Mouse (Mus musculus): ENCODE measurements around the gene Abhd8. TPM values are rescaled to one million over a fixed set of nuclear protein-coding genes. Genes with fewer than 3 reads are reported as not detected.

Abhd8 gene
- total and polyA plus RNA-seq, 3 experiments = 6.0 to 33.2 (median 8.5) TPM

DNA sequence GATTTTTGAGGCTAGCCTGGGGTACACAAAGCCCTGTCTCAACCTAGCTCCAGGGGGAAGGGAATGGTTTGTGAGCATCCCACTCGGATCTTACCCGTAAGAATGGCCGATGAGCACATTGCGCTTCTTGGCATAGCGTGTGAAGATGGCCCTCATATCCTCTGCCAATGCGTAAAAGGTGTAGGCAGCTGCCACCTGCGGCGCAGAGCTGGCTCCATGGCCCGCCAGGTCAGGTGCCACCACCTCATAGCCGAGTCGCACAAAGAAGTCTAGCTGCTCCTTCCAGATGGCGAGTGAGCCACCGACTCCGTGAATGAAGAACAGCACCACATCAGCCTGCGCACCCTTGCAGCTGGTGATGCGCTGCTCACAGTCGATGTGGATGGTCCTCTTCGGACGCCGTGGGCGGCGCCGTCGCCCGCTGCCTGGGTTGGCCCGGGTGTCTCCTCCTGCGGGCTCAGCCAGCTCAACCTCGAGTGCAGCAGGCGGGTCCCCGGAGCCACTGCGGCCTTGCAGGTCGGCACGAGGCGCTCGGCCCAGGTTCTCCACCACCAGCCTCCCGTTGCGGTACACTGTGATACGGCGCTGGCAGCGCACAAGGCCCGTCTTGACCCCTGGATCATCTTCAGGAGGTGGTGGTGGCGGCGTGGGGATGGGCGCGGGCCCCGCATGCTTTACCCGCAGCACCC lies 2.2 kb downstream of the Abhd8 start:
- dilution Hi-C loops (cut with MboI; ENCODE audit: extremely low pct_ligation_motif_present, extremely low pct_unique_long_range_greater_than_20kb, low sequenced_read_pairs) (no loop called here), in situ Hi-C loops (cut with MboI; ENCODE audit: low pct_ligation_motif_present, low pct_unique_long_range_greater_than_20kb, low sequenced_read_pairs) (no loop called here)
- Histone ChIP-seq H3K4me2 (ENCODE audit: insufficient read depth, low read depth, poor library complexity, severe bottlenecking) (no peak overlapping the region), H3K9me3 (replicated peaks; ENCODE audit: low read length) (peaks cover 8% of the 10 kb centered on the region), H3K4me3 (replicated peaks in 1 of 3; ENCODE audit: low read depth in 2 of 3, low read length in 2 of 3, poor library complexity in 1 of 3) (no peak overlapping the region), H3K27ac (ENCODE audit: insufficient read depth, low read depth) (no peak overlapping the region), H3K4me1 (ENCODE audit: control insufficient read depth in 1 of 2, insufficient read depth in 2 of 2) (peaks cover 16 to 47% of the 10 kb centered on the region in 2 experiments), H3K9ac (ENCODE audit: insufficient read depth, low read depth) (no peak overlapping the region), H3K79me2 (replicated peaks; ENCODE audit: control insufficient read depth, extremely low read depth, insufficient read depth, poor library complexity, severe bottlenecking) (no peaks in the 10 kb centered on the region), H3K27me3 (replicated peaks) (no peaks in the 10 kb centered on the region), H3K36me3 (replicated peaks in 1 of 2; ENCODE audit: control insufficient read depth in 1 of 2, insufficient read depth in 1 of 2, low read length in 1 of 2) (peaks cover 14 to 37% of the 10 kb centered on the region in 2 experiments)
- no peak for DNase-seq (ENCODE audit: extremely low read depth)
- TF ChIP-seq TCF12 (IDR thresholded peaks at IDR 0.05; ENCODE audit: low read depth, low read length) (no peak), MXI1 (IDR thresholded peaks at IDR 0.05; ENCODE audit: low read depth, low read length) (no peak), IRF4 (IDR thresholded peaks at IDR 0.05; ENCODE audit: low read depth, low read length) (no peak), PAX5 (IDR thresholded peaks at IDR 0.05; ENCODE audit: low read length) (no peak), CHD1 (IDR thresholded peaks at IDR 0.05; ENCODE audit: low read depth, low read length) (no peak), MEF2A (IDR thresholded peaks at IDR 0.05; ENCODE audit: borderline replicate concordance, low read depth, low read length) (no peak), POLR2A (IDR thresholded peaks at IDR 0.05; ENCODE audit: low read depth, low read length) (no peak), HCFC1 (IDR thresholded peaks at IDR 0.05; ENCODE audit: low read depth, low read length) (no peak), RCOR1 (conservative IDR thresholded peaks at IDR 0.05; ENCODE audit: low read depth, low read length) (no peak), RAD21 (IDR thresholded peaks at IDR 0.05; ENCODE audit: low read depth, low read length) (no peak), SIN3A (IDR thresholded peaks at IDR 0.05; ENCODE audit: low read length) (no peak), NELFE (IDR thresholded peaks at IDR 0.05; ENCODE audit: low read depth, low read length) (no peak), USF2 (conservative IDR thresholded peaks at IDR 0.05; ENCODE audit: low read depth, low read length) (no peak), CTCF (conservative IDR thresholded peaks at IDR 0.05 in 1 of 2, IDR thresholded peaks at IDR 0.05 in 1 of 2; ENCODE audit: low read depth in 2 of 2, low read length in 2 of 2) (no peak), UBTF (IDR thresholded peaks at IDR 0.05; ENCODE audit: low read depth, low read length) (no peak), MAZ (IDR thresholded peaks at IDR 0.05; ENCODE audit: low read depth, low read length) (no peak), KAT2A (IDR thresholded peaks at IDR 0.05; ENCODE audit: insufficient replicate concordance, low read length) (no peak), USF1 (IDR thresholded peaks at IDR 0.05; ENCODE audit: low read depth, low read length) (no peak)

DNA sequence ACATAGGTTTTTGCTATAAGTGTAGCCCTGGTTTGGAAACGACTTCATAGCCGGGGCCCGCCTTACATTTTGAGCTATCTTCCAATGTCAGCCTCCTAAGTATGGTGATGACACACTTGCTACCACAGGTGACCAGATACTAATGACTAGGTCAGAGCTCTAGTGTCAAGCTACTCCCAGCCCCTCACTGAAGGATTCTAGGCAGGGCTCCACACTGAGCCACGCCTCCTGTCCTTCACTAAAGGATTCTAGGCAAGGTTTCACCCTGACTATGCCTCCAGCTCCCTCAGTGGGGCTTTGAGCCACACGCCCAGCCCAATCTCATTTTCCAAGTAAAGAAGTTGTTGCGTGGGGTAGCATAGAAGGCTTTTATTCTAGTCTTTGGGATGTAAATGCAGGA lies 2.7 kb downstream of the Abhd8 start:
- peaks cover 14 to 31% of the 10 kb centered on the region in 2 experiments for H3K36me3 ChIP-seq (replicated peaks in 1 of 2; ENCODE audit: control insufficient read depth in 1 of 2, insufficient read depth in 1 of 2, low read length in 1 of 2)
- dilution Hi-C loops (cut with MboI; ENCODE audit: extremely low pct_ligation_motif_present, extremely low pct_unique_long_range_greater_than_20kb, low sequenced_read_pairs) = no loop called here
- no peak overlapping the region for H3K4me3 ChIP-seq (replicated peaks in 1 of 3; ENCODE audit: low read depth in 2 of 3, low read length in 2 of 3, poor library complexity in 1 of 3)
- peaks cover 16 to 42% of the 10 kb centered on the region in 2 experiments for H3K4me1 ChIP-seq (ENCODE audit: control insufficient read depth in 1 of 2, insufficient read depth in 2 of 2)
- no peak overlapping the region for H3K27ac ChIP-seq (ENCODE audit: insufficient read depth, low read depth)
- TF ChIP-seq RAD21 (IDR thresholded peaks at IDR 0.05; ENCODE audit: low read depth, low read length) (no peak), ZKSCAN1 (IDR thresholded peaks at IDR 0.05; ENCODE audit: borderline replicate concordance, low read depth, low read length) (no peak), ZC3H11A (IDR thresholded peaks at IDR 0.05; ENCODE audit: low read depth, low read length) (no peak), MAFK (IDR thresholded peaks at IDR 0.05; ENCODE audit: insufficient replicate concordance, low read length) (no peak), E2F4 (IDR thresholded peaks at IDR 0.05; ENCODE audit: insufficient replicate concordance, low read depth, low read length) (no peak), MEF2A (IDR thresholded peaks at IDR 0.05; ENCODE audit: borderline replicate concordance, low read depth, low read length) (no peak), EP300 (IDR thresholded peaks at IDR 0.05; ENCODE audit: low read length) (no peak), ZNF384 (IDR thresholded peaks at IDR 0.05; ENCODE audit: low read depth, low read length) (no peak), USF1 (IDR thresholded peaks at IDR 0.05; ENCODE audit: low read depth, low read length) (no peak), MYC (IDR thresholded peaks at IDR 0.05; ENCODE audit: low read depth, low read length) (no peak), USF2 (conservative IDR thresholded peaks at IDR 0.05; ENCODE audit: low read depth, low read length) (no peak), MXI1 (IDR thresholded peaks at IDR 0.05; ENCODE audit: low read depth, low read length) (no peak), PAX5 (IDR thresholded peaks at IDR 0.05; ENCODE audit: low read length) (no peak), POLR2A (IDR thresholded peaks at IDR 0.05; ENCODE audit: low read depth, low read length) (no peak), UBTF (IDR thresholded peaks at IDR 0.05; ENCODE audit: low read depth, low read length) (no peak)
- no peaks in the 10 kb centered on the region for H3K79me2 ChIP-seq (replicated peaks; ENCODE audit: control insufficient read depth, extremely low read depth, insufficient read depth, poor library complexity, severe bottlenecking)
- peaks cover 8% of the 10 kb centered on the region for H3K9me3 ChIP-seq (replicated peaks; ENCODE audit: low read length)
- H3K4me2 ChIP-seq (ENCODE audit: insufficient read depth, low read depth, poor library complexity, severe bottlenecking) = no peak overlapping the region
- H3K27me3 ChIP-seq (replicated peaks) = no peaks in the 10 kb centered on the region
- in situ Hi-C loops (cut with MboI; ENCODE audit: low pct_ligation_motif_present, low pct_unique_long_range_greater_than_20kb, low sequenced_read_pairs) = no loop called here
- H3K9ac ChIP-seq (ENCODE audit: insufficient read depth, low read depth) = no peak overlapping the region
- DNase-seq (ENCODE audit: extremely low read depth) = no peak

All from CH12.LX (cell line).